Mouse (Mus musculus) heart, adult 8-10 months (tissue): ENCODE measurements around the gene Olfr222. TPM values are rescaled to one million over a fixed set of nuclear protein-coding genes. Genes with fewer than 3 reads are reported as not detected.

Experiments
- DNase-seq: peaks from one replicate; pipeline ENCODE4 v3.0.0; 2022; ENCODE audit warnings: low spot score
- total RNA-seq, 4 experiments: library from RNA; stranded (reverse); gene quantifications; 2 replicates each; pipeline ENCODE4 v1.2.4; 2022

Olfr222 gene
- total RNA-seq, 4 experiments from 2014 or later: not detected

GRCm38 (mm10) chr11:59541324-59541723 is 34.7 kb downstream of the Olfr222 start, which contains the start of gene Nlrp3:
Nlrp3 (plus strand) TSS chr11:59541568.
- DNase-seq: peak; percentile 19

GRCm38 (mm10) chr11:59540123-59540522 is 35.9 kb downstream of the Olfr222 start:
- DNase-seq: no peak

- peak; percentile 43 for DNase-seq
Measured at GRCm38 (mm10) chr11:59538387-59538786, 37.6 kb downstream of the Olfr222 start.

- no peak for DNase-seq
Measured at GRCm38 (mm10) chr11:59537218-59538130, 38.6 kb downstream of the Olfr222 start.

- no peak for DNase-seq
Measured at GRCm38 (mm10) chr11:59531562-59531961, 44.5 kb downstream of the Olfr222 start.

- DNase-seq: no peak
Measured at GRCm38 (mm10) chr11:59530870-59531535, 45.0 kb downstream of the Olfr222 start.

- DNase-seq: no peak
Measured at GRCm38 (mm10) chr11:59530221-59530620, 45.8 kb downstream of the Olfr222 start.

GRCm38 (mm10) chr11:59526472-59527080 is 49.5 kb downstream of the Olfr222 start, which contains the start of gene Zkscan17:
Zkscan17 (minus strand) TSS chr11:59526751.
- no peak for DNase-seq

GRCm38 (mm10) chr11:59525237-59525636 is 50.8 kb downstream of the Olfr222 start:
- DNase-seq: peak; percentile 73

- DNase-seq: no peak
Measured at GRCm38 (mm10) chr11:59524150-59524549, 51.9 kb downstream of the Olfr222 start.

Other genes with a start within 250 kb of the Olfr222 start
- gene Prss38, start 200.6 kb downstream of the Olfr222 start, total RNA-seq: not detected
- 10 to 100 TPM; 10.4 to 13.8 (median 12.5) TPM for gene Jmjd4, start 126.2 kb downstream of the Olfr222 start, total RNA-seq
- 10 to 100 TPM; 41.5 to 52.6 (median 44.8) TPM for gene Snap47, start 125.0 kb downstream of the Olfr222 start, total RNA-seq
- gene Zfp867, start 103.8 kb downstream of the Olfr222 start, total RNA-seq: 1 to 10 TPM; 3.4 to 5.3 (median 4.2) TPM
- 10 to 100 TPM; 11.1 to 14.3 (median 13.3) TPM for gene Zkscan17, start 49.5 kb downstream of the Olfr222 start, total RNA-seq
- under 1 TPM; 0.25 to 0.92 (median 0.43) TPM for gene Nlrp3, start 34.7 kb downstream of the Olfr222 start, total RNA-seq
- not detected for gene Olfr223, start 17.1 kb upstream of the Olfr222 start, total RNA-seq
- gene Mprip, start 85.1 kb upstream of the Olfr222 start, total RNA-seq: 100 to 1,000 TPM; 121 to 152 (median 127) TPM
- gene Pld6, start 211.4 kb upstream of the Olfr222 start, total RNA-seq: 1 to 10 TPM in 2 of 4 experiments, under 1 TPM in 2; 0.60 to 1.2 (median 0.89) TPM
- 10 to 100 TPM; 26.7 to 46.9 (median 42.1) TPM for gene Flcn, start 233.8 kb upstream of the Olfr222 start, total RNA-seq